Comparison of ENCODE assay signal across 9 mouse cellular contexts in the genomic region with DNA sequence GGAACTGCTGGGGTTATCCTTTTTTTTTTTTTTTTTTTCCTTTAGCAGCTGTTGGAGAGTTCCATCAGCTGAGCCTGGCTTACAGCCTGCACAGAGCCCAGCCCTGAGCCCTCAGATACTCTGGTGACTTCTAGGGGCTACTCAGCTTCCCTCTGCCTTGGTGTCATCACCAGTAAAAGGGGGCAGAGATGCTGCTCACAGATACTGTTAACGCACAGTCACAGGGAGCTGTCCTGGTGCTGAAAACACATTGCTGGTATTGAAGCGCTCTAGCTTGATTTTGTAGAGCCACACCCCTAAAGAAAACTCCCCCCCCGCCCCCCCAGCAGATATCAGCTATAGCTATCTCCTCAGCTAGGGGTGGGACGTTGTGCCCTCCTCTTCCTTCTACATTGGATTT.
DNase-seq lines count a peak whose midpoint lies in the region; ATAC-seq lines count a peak whose summit lies in the region.
"Had no signal": no experiment of that assay in that cellular context is flagged by ENCODE, and none has a peak within 500 bp of the region (broad histone marks: within the 10 kb centered on the region; RNA-seq: fewer than 3 reads in every experiment).

No protein-coding gene starts in this region.

- H3K4me1 ChIP-seq in forebrain, embryonic 14.5 days (ENCODE audit: control insufficient read depth, insufficient read depth, low read length): no peaks in the 10 kb centered on the region
- no peaks in the 10 kb centered on the region for H3K4me1 ChIP-seq in forebrain, embryonic 15.5 days
- H3K4me1 ChIP-seq in midbrain, embryonic 10.5 days: no peaks in the 10 kb centered on the region
- H3K4me1 ChIP-seq in midbrain, embryonic 13.5 days (replicated peaks): peaks cover 10% of the 10 kb centered on the region; the same call in 1 of the 2 replicates
- H3K4me1 ChIP-seq: liver, embryonic 13.5 days had no signal

- H3K9me3 ChIP-seq in forebrain, embryonic 14.5 days (replicated peaks; ENCODE audit: control insufficient read depth, low read length): no peaks in the 10 kb centered on the region
- no peaks in the 10 kb centered on the region for H3K9me3 ChIP-seq in forebrain, embryonic 15.5 days
- H3K9me3 ChIP-seq in midbrain, embryonic 10.5 days (replicated peaks): 0 out of 2 replicates have a peak, but pooled peaks cover 5% of the 10 kb centered on the region
- no peaks in the 10 kb centered on the region for H3K9me3 ChIP-seq in midbrain, embryonic 13.5 days

- WGBS in forebrain, embryonic 14.5 days: 20% methylated on average over 4 of the region's 4 CpGs
- 11% methylated on average over 4 of the region's 4 CpGs for WGBS in forebrain, embryonic 15.5 days
- WGBS in midbrain, embryonic 10.5 days: 12% methylated on average over 4 of the region's 4 CpGs
- WGBS in midbrain, embryonic 13.5 days: 11% methylated on average over 4 of the region's 4 CpGs

- DNase-seq in forebrain, embryonic 14.5 days (ENCODE audit: low spot score): peak; percentile 22
- peak; percentile 36 for DNase-seq in midbrain, embryonic 10.5 days (ENCODE audit: low spot score)
- peak; percentile 82 for DNase-seq in embryo, embryonic 11 days
- peak; percentile 77 for DNase-seq in retina, embryonic 14.5 days (ENCODE audit: low spot score)
- DNase-seq in heart, postnatal 25 days (ENCODE audit: low spot score): no peak
- no peak for DNase-seq in left cerebral cortex, adult 8-10 months (ENCODE audit: low spot score in 2 of 2)
- DNase-seq: liver, embryonic 13.5 days had no signal

- no peak for ATAC-seq in forebrain, embryonic 14.5 days
- ATAC-seq in forebrain, embryonic 15.5 days (replicated peaks): no peak
- no peak for ATAC-seq in midbrain, embryonic 13.5 days

- intact Hi-C loops in heart, postnatal 25 days (cut with DNase I): no loop called here

- no peak overlapping the region for H3K27ac ChIP-seq in forebrain, embryonic 14.5 days (ENCODE audit: low read depth, low read length)
- H3K27ac ChIP-seq in forebrain, embryonic 15.5 days (replicated peaks): no peak overlapping the region
- no peak overlapping the region for H3K27ac ChIP-seq in midbrain, embryonic 10.5 days (replicated peaks)
- H3K27ac ChIP-seq in midbrain, embryonic 13.5 days: no peak overlapping the region
- H3K27ac ChIP-seq: liver, embryonic 13.5 days had no signal

- no peak overlapping the region for H3K9ac ChIP-seq in forebrain, embryonic 14.5 days (ENCODE audit: low read length)
- H3K9ac ChIP-seq in forebrain, embryonic 15.5 days (replicated peaks): no peak overlapping the region
- H3K9ac ChIP-seq in midbrain, embryonic 13.5 days (replicated peaks): no peak overlapping the region
- H3K9ac ChIP-seq: liver, embryonic 13.5 days had no signal

- no peak overlapping the region for H3K4me2 ChIP-seq in forebrain, embryonic 14.5 days (ENCODE audit: low read length)
- no peak overlapping the region for H3K4me2 ChIP-seq in forebrain, embryonic 15.5 days (replicated peaks)
- H3K4me2 ChIP-seq in midbrain, embryonic 13.5 days (replicated peaks): no peak overlapping the region
- H3K4me2 ChIP-seq: liver, embryonic 13.5 days had no signal

- H3K36me3 ChIP-seq in forebrain, embryonic 14.5 days (ENCODE audit: control insufficient read depth, insufficient read depth, low read length): no peaks in the 10 kb centered on the region
- H3K36me3 ChIP-seq in forebrain, embryonic 15.5 days: no peaks in the 10 kb centered on the region
- no peaks in the 10 kb centered on the region for H3K36me3 ChIP-seq in midbrain, embryonic 10.5 days
- no peaks in the 10 kb centered on the region for H3K36me3 ChIP-seq in midbrain, embryonic 13.5 days
- H3K36me3 ChIP-seq: liver, embryonic 13.5 days had no signal

- no peaks in the 10 kb centered on the region for H3K27me3 ChIP-seq in forebrain, embryonic 14.5 days (replicated peaks; ENCODE audit: control insufficient read depth, insufficient read depth, low read length)
- H3K27me3 ChIP-seq in forebrain, embryonic 15.5 days: no peaks in the 10 kb centered on the region
- no peaks in the 10 kb centered on the region for H3K27me3 ChIP-seq in midbrain, embryonic 10.5 days (ENCODE audit: low read depth, poor library complexity, severe bottlenecking)
- H3K27me3 ChIP-seq in midbrain, embryonic 13.5 days: no peaks in the 10 kb centered on the region
- H3K27me3 ChIP-seq: liver, embryonic 13.5 days had no signal

- no peak overlapping the region for H3K4me3 ChIP-seq in forebrain, embryonic 14.5 days (ENCODE audit: low read depth, low read length)
- H3K4me3 ChIP-seq in forebrain, embryonic 15.5 days: no peak overlapping the region
- H3K4me3 ChIP-seq in midbrain, embryonic 10.5 days: no peak overlapping the region
- H3K4me3 ChIP-seq in midbrain, embryonic 13.5 days (replicated peaks): no peak overlapping the region
- H3K4me3 ChIP-seq: liver, embryonic 13.5 days had no signal

Comparison
In these comparisons a context has a peak if more than half of its experiments do, and no peak if none do; other contexts are left out.
1. DNase-seq: peak in forebrain, embryonic 14.5 days (single experiment), midbrain, embryonic 10.5 days (single experiment), embryo, embryonic 11 days (single experiment) and retina, embryonic 14.5 days (single experiment); none in heart, postnatal 25 days (single experiment) and left cerebral cortex, adult 8-10 months (0 of 2).